Mouse (Mus musculus): ENCODE data around the gene Slc30a2.
"Not testable (repeated sequence)": the region's sequence is repeated elsewhere in the genome, so short reads cannot be mapped to it uniquely, and the experiment has no call there.

Slc30a2 gene

GRCm38 (mm10) chr4:134343071-134344031 lies at the start of gene Slc30a2:
Gene Slc30a2 (plus strand): TSS chr4:134343181.
- DNase-seq (ENCODE audit: low read depth) = no peak

GRCm38 (mm10) chr4:134293692-134294163 lies 49.3 kb upstream of the Slc30a2 start:
- no peak for DNase-seq (ENCODE audit: low read depth)

- not testable (repeated sequence) for DNase-seq (ENCODE audit: low read depth)
Measured at GRCm38 (mm10) chr4:134296096-134296495, 46.9 kb upstream of the Slc30a2 start.

- no peak for DNase-seq (ENCODE audit: low read depth)
Measured at GRCm38 (mm10) chr4:134296523-134296922, 46.5 kb upstream of the Slc30a2 start.

- DNase-seq (ENCODE audit: low read depth) = no peak
Measured at GRCm38 (mm10) chr4:134297369-134297768, 45.6 kb upstream of the Slc30a2 start.

GRCm38 (mm10) chr4:134298626-134299497 lies 44.1 kb upstream of the Slc30a2 start:
- no peak for DNase-seq (ENCODE audit: low read depth)

GRCm38 (mm10) chr4:134299498-134299810 lies 43.5 kb upstream of the Slc30a2 start:
- no peak for DNase-seq (ENCODE audit: low read depth)

- DNase-seq (ENCODE audit: low read depth) = no peak
Measured at GRCm38 (mm10) chr4:134300316-134300715, 42.7 kb upstream of the Slc30a2 start.

GRCm38 (mm10) chr4:134302084-134302483 lies 40.9 kb upstream of the Slc30a2 start:
- DNase-seq (ENCODE audit: low read depth) = no peak

- no peak for DNase-seq (ENCODE audit: low read depth)
Measured at GRCm38 (mm10) chr4:134306963-134307362, 36.0 kb upstream of the Slc30a2 start.

- no peak for DNase-seq (ENCODE audit: low read depth)
Measured at GRCm38 (mm10) chr4:134307367-134308072, 35.5 kb upstream of the Slc30a2 start.

GRCm38 (mm10) chr4:134310106-134310505 lies 32.9 kb upstream of the Slc30a2 start:
- no peak for DNase-seq (ENCODE audit: low read depth)

- no peak for DNase-seq (ENCODE audit: low read depth)
Measured at GRCm38 (mm10) chr4:134310656-134311055, 32.3 kb upstream of the Slc30a2 start.

GRCm38 (mm10) chr4:134311784-134312183 lies 31.2 kb upstream of the Slc30a2 start:
- DNase-seq (ENCODE audit: low read depth) = no peak

- no peak for DNase-seq (ENCODE audit: low read depth)
Measured at GRCm38 (mm10) chr4:134312341-134312740, 30.6 kb upstream of the Slc30a2 start.

- no peak for DNase-seq (ENCODE audit: low read depth)
Measured at GRCm38 (mm10) chr4:134312901-134313300, 30.1 kb upstream of the Slc30a2 start.

- DNase-seq (ENCODE audit: low read depth) = no peak
Measured at GRCm38 (mm10) chr4:134314081-134314655, 28.8 kb upstream of the Slc30a2 start.

- no peak for DNase-seq (ENCODE audit: low read depth)
Measured at GRCm38 (mm10) chr4:134314876-134315275, 28.1 kb upstream of the Slc30a2 start, which contains the start of gene Trim63. Gene Trim63 (plus strand): TSS chr4:134315120.

GRCm38 (mm10) chr4:134315470-134315869 lies 27.5 kb upstream of the Slc30a2 start:
- DNase-seq (ENCODE audit: low read depth) = no peak

GRCm38 (mm10) chr4:134316390-134316789 lies 26.6 kb upstream of the Slc30a2 start:
- DNase-seq (ENCODE audit: low read depth) = no peak

GRCm38 (mm10) chr4:134319074-134319473 lies 23.9 kb upstream of the Slc30a2 start:
- DNase-seq (ENCODE audit: low read depth) = no peak

- DNase-seq (ENCODE audit: low read depth) = no peak
Measured at GRCm38 (mm10) chr4:134319674-134320073, 23.3 kb upstream of the Slc30a2 start.

Data from c-Kit-positive CD71-negative TER-119-negative erythroid progenitor cells, embryonic 14.5 days (primary cell).